Comparison of ENCODE assay signal across 19 mouse cellular contexts in genomic region chr13:101479297-101479652, GRCm38 (mm10).
DNase-seq lines count a peak whose midpoint lies in the region; ATAC-seq and TF ChIP-seq lines count a peak whose summit lies in the region.
"Had no signal": no experiment of that assay in that cellular context is flagged by ENCODE, and none has a peak within 500 bp of the region (broad histone marks: within the 10 kb centered on the region; RNA-seq: fewer than 3 reads in every experiment).

No protein-coding gene starts in this region.

- H3K4me1 ChIP-seq in heart, embryonic 10.5 days = no peaks in the 10 kb centered on the region
- peaks cover 4% of the 10 kb centered on the region; the same call in 1 of the 2 replicates for H3K4me1 ChIP-seq in small intestine, adult 2 months (ENCODE audit: control insufficient read depth, insufficient read depth, insufficient read length, low read length)
- H3K4me1 ChIP-seq: embryonic facial prominence, embryonic 13.5 days; forebrain, embryonic 12.5 days; midbrain, embryonic 12.5 days had no signal

- H3K27me3 ChIP-seq in heart, embryonic 10.5 days (ENCODE audit: insufficient read depth, poor library complexity, severe bottlenecking) = no peaks in the 10 kb centered on the region
- H3K27me3 ChIP-seq in small intestine, adult 2 months (ENCODE audit: control insufficient read depth, insufficient read depth, low read length) = no peaks in the 10 kb centered on the region
- H3K27me3 ChIP-seq: embryonic facial prominence, embryonic 13.5 days; forebrain, embryonic 12.5 days; heart, embryonic 12.5 days; limb, embryonic 12.5 days; midbrain, embryonic 12.5 days had no signal

- 82% methylated on average over 2 of the region's 2 CpGs for WGBS in heart, embryonic 10.5 days
- 35% methylated on average over 2 of the region's 2 CpGs for WGBS in small intestine, adult 2 months

- H3K36me3 ChIP-seq in heart, embryonic 10.5 days = no peaks in the 10 kb centered on the region
- H3K36me3 ChIP-seq in small intestine, adult 2 months (ENCODE audit: control insufficient read depth, insufficient read depth, low read length) = no peaks in the 10 kb centered on the region
- H3K36me3 ChIP-seq: embryonic facial prominence, embryonic 13.5 days; forebrain, embryonic 12.5 days; heart, embryonic 12.5 days; limb, embryonic 12.5 days; midbrain, embryonic 12.5 days had no signal

- peak; percentile 44 to 48 for DNase-seq in heart, adult 18-20 months
- DNase-seq in heart, embryonic 10.5 days (ENCODE audit: low spot score) = no peak
- peak; percentile 85 to 89 for DNase-seq in cerebellum, postnatal 10 days
- DNase-seq in kidney, adult 9 months = no peak
- DNase-seq: kidney, adult 11 months; kidney, postnatal 36 days; lung, postnatal 36 days; thymus, postnatal 4 days had no signal

- TF ChIP-seq POLR2A in small intestine, adult 2 months (IDR thresholded peaks at IDR 0.05; ENCODE audit: low read depth, low read length) = no peak

- no peak overlapping the region for H3K27ac ChIP-seq in heart, embryonic 10.5 days
- peak overlapping the region; percentile 65; the same call in 1 of the 2 replicates for H3K27ac ChIP-seq in small intestine, adult 2 months (ENCODE audit: insufficient read depth, low read depth, low read length)
- H3K27ac ChIP-seq: embryonic facial prominence, embryonic 13.5 days; forebrain, embryonic 12.5 days; limb, embryonic 12.5 days; midbrain, embryonic 12.5 days had no signal

- peak; percentile 78 for ATAC-seq in cerebellum, adult (ENCODE audit: insufficient number of reproducible peaks, low FRiP score, low TSS enrichment)
- ATAC-seq in frontal cortex, adult (ENCODE audit: low TSS enrichment) = no peak
- ATAC-seq in megakaryocyte progenitor cell, adult 5-6 weeks (replicated peaks; ENCODE audit: poor library complexity) = no peak
- ATAC-seq: activated CD4-positive, CD25-positive, alpha-beta regulatory T cell, adult 4 months had no signal

- TF ChIP-seq CTCF in small intestine, adult 2 months (IDR thresholded peaks at IDR 0.05; ENCODE audit: extremely low read depth, insufficient read length, insufficient replicate concordance, low read depth, low read length) = no peak

- no peaks in the 10 kb centered on the region for H3K9me3 ChIP-seq in heart, embryonic 10.5 days
- H3K9me3 ChIP-seq: embryonic facial prominence, embryonic 13.5 days; forebrain, embryonic 12.5 days; heart, embryonic 12.5 days; limb, embryonic 12.5 days; midbrain, embryonic 12.5 days had no signal

- H3K4me3 ChIP-seq in heart, embryonic 10.5 days = no peak overlapping the region
- H3K4me3 ChIP-seq in small intestine, adult 2 months (ENCODE audit: low read depth, low read length) = no peak overlapping the region
- H3K4me3 ChIP-seq: embryonic facial prominence, embryonic 13.5 days; forebrain, embryonic 12.5 days; heart, embryonic 12.5 days; limb, embryonic 12.5 days; midbrain, embryonic 12.5 days; myocyte had no signal

Comparison
In these comparisons a context has a peak if more than half of its experiments do, and no peak if none do; other contexts are left out.
1. DNase-seq: peak in heart, adult 18-20 months (2 of 2) and cerebellum, postnatal 10 days (2 of 2); none in heart, embryonic 10.5 days (single experiment) and kidney, adult 9 months (single experiment).